Mouse (Mus musculus) erythroblast, embryonic 14.5 days (primary cell): ENCODE measurements around the gene Sgk1.

Source experiments
- GATA1 ChIP-seq: IDR thresholded peaks from 2 replicates; pipeline ENCODE4 v1.6.1; 2012; ENCODE audit warnings: low read length, inconsistent platforms, mixed read lengths
- TAL1 ChIP-seq: IDR thresholded peaks from 3 replicates; pipeline ENCODE4 v1.6.1; 2012; ENCODE audit warnings: low read length, inconsistent platforms, mixed read lengths

GRCm38 (mm10) chr10:21832282-21832681, 49.7 kb upstream of the Sgk1 start:
- no peak for TF ChIP-seq GATA1
- no peak for TF ChIP-seq TAL1
